Mouse (Mus musculus) right cerebral cortex, postnatal 36 days (tissue): Measurements from ENCODE around the gene Rnf180.

Experiments
- DNase-seq, 2 experiments: peaks; one replicate each; pipeline ENCODE4 v3.0.0; 2022; ENCODE audit warnings: low spot score in 2 of 2, mixed read lengths in 1 of 2

Gene Rnf180

DNA sequence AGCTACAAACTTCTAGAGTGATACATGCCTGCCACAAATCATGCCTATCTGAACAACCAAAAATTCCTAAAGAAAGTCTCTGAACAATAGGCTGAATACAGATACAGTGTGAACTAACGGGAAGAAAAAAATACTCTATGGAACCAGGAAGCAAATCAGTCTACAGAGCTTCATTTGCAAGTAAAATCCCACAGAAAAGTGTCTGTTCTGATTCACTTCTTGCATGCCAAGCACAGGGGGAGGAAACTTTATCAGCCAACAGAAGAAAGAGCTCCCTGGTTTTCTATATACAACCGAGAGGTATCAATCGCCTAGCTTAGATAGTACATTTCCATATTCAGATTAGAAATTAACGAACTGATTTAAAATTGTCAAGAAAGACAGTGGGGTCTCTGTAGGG, 43.8 kb downstream of the Rnf180 start:
- DNase-seq: no peak

DNA sequence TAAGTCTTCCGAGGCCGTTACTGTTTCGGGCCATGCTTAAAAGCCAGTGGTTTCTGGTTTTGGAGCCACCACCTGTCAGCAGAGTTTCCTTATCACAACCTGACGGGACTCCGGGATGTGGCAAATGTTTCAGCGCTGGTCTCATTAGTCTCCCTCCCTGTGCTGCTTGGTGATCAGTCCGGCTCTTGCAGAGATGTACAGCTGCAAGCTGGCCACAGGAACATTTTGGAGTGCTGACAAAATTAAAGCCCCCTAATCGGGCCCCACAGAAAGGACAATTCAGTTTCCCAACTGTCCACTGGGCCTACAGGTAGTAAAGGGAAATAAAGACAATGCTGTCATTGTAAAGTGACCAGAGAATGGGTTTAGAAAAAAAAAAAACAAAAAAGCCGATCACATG, 44.4 kb downstream of the Rnf180 start:
- no peak for DNase-seq

DNA sequence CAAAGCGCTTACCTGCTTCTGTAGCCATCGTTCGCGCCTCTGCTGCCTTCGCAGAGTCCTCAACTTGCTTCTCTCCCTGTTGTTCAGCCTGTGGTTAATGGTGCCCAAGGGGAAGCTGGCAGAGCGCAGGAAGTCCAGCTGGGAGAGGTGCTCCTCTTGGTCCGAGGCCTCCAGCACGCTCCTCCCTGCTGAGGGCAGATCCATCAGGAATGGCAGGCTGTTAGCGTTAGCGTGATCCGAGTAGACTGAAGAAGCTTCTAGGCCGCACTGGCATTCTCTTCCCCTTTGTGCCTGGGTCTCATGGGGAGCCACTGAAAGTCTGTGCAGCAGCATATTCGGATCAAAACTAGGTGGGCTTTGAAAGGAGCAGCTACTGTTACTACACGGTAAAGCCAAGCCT, 45.0 kb downstream of the Rnf180 start:
- no peak for DNase-seq

DNA sequence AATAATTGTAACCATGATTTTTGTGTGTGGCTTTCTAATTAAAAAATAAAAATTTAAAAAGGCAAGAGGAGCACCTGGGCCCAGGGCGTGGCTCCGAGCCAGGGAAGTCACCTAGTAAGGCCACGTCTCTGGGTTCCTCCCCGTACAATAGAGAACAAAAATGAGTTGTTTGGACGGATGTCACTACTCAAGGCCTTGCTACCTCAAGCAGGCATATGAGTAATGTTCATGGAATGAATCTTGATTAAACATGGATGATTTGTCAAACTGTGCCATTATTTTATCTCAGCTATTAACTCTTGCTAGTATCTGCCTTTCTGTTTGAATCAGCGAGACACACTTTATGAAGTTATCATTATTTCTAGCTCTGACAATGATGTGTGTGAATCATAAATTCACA, 46.9 kb downstream of the Rnf180 start:
- no peak for DNase-seq

DNA sequence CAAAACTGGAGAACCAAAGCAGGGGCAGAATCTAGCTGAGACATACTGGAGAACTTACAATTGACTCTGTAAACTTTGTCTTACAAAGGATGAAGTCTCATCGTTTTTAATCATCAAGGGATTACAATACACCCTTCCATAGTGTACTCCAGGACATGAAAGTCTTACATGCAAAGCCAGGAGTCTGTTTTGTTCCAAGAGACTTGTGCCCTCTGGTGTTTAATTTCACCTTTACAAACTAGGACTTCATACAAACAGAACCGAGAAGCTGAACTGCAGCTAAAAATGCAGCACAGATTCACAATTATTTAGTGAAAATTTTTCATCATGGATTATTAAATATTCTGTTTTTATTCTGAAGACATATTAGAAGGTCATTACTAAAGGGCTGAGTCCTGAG, 53.8 kb downstream of the Rnf180 start:
- DNase-seq: no peak

DNA sequence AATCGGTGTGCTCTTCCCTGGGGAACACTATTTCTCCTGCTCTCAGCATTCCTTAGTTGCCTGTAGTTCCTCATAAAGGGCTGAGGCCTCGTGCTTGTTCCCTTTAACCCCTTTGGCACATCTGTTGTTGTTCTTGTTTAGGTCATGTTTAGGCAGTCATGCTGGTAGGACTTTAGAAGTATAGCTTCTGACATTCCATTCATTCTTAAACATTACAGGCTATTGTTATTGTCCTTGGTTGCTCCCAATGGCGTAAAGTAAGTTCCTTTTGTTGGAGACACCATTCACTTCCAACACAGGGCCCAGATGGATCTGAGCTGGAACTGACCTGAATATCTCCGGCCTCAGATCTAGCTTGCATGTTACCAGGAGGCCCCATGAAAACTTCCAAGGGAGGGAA, 67.5 kb downstream of the Rnf180 start:
- no peak for DNase-seq

DNA sequence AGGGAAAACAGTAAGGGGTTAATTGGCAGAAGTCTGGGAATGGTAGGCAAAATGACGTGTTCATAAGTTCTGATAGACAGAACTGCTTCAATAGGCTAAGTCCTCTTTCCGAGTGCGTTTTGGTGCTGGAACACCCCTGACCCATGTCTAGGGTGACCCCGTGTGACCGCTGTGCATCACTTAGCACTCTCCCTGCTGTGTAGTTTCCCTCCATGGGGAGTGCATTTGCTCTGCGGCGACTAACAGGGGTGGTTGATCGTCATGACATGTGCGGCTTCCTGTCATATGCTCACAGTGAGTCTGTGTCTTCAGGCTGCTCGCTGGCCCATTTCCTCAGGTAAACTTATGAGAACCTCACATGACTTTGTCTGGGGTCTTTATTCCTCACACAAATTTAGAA, 70.6 kb downstream of the Rnf180 start:
- no peak for DNase-seq

DNA sequence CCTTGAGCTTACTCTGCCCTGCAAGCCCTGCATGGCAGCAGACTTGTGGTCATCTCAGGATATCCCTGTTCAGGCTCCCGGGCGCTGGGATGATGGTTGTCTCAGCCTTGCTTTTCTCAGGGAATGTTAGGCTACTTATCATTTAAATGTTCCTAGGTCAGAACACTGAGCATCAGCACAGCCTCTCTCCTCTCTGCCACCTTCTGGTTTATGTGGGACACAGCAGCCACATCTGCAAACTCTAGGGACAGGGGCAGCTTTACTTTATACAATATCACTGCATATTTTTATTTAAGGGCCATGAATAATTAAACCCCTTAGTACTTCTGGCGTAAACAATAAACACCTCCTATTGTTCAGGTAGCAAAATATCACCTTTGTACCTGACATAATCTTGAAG, 71.5 kb downstream of the Rnf180 start:
- DNase-seq: no peak

DNA sequence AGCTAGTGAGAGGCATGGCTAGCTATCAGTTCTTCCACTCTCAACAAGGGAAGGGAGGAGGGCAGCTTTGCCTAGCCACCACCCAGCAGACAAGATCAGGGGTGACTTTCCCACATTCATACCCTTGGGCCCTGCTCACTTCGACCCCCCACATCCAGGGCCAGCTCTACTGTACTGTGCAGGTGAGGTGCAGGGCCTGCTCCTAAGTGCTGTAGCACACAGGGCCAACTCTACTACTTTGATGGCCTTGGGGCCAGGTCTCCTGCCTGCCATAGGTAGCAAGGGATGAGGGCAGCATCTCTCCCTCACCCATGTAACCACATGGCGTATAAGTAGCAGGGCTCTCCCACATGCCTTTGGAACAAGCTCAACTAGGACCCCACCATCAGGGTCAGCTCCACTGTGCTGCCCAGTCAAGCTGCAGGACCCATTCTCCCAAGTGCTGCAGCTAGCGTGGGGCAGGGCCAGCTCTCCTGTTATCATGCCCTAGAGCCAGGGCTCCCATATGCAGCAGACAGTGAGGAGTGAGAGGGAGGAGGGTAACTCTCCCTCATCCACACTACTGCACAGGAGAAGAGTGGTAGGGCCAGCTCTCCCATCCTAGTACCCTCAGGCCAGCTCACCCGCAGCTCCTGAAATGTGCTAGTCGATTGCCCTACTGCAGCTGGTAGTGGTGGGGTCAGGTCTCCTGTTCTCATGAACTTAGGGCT, 72.4 kb downstream of the Rnf180 start:
- no peak for DNase-seq

DNA sequence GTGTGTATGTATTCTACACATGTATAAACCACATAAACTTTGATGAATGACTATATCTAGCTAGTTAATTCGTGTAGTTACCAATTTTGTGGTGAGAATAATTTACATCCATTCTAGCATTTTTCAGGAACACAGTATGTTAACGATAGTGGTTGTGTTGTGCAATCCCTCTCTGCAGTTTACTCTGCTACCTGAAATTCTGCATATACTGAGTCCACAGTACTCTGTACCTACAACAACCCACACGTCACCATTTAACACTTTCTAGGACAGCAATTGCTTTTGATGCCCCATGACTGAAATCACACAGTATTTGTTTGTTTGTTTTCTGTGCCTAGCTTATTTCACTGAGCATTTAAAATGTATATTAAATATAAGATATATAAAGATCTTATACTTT, 83.9 kb downstream of the Rnf180 start:
- DNase-seq: no peak

DNA sequence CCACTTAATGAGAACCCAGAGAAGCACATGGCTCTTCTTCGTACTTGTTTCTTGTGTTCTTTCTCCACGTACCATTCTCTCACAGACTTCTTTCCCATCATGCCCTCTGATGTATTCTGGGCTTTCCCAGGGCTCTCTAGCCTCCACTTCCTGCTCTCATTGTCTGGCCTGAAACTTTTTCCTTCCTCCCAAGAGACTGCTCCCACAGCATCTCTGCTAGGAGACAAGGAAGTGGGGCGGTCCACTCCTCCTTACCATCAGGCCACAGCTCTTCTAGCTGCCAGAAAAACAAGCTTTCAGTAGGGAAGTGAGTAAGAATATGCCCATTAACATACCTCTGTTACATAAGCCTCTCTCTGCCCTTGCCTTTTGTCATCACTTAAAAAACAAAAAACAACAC, 90.8 kb downstream of the Rnf180 start:
- no peak for DNase-seq

DNA sequence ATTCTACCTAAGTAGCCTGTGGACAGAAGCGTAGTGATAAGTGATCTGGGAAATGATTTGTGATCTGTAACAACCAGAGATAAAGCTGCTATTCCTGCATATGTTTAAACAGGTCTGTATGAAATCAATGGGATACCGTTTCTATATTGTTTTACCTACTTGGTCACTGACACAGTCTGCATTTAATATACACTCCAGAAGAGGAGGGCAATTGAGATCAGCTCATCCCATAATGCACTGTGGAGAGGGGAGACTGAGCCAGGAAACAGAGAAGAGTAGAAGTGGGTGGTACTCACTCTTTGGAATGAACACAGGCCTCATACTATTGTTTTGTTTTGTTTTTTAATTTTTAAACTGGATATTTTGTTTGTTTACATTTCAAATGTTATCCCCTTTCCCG, 96.0 kb downstream of the Rnf180 start:
- no peak for DNase-seq

DNA sequence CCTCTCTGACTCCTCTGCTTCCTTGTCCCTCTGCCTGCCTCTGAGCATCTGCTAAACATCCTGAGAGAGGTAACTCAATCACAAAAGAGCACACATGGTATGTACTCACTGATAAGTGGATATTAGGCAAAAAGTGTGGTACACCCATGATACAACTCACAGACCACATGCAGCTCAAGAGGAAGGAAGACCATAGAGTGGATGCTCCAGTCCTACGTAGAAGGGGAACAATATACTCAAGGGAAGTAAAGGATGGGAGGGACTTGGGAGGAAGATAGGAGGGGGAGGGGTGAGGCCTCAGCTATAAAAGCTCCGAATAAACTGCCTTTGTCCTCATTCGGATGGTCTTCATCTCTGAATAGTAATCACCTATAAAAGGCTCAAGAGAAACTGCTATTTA, 96.6 kb downstream of the Rnf180 start:
- no peak for DNase-seq

DNA sequence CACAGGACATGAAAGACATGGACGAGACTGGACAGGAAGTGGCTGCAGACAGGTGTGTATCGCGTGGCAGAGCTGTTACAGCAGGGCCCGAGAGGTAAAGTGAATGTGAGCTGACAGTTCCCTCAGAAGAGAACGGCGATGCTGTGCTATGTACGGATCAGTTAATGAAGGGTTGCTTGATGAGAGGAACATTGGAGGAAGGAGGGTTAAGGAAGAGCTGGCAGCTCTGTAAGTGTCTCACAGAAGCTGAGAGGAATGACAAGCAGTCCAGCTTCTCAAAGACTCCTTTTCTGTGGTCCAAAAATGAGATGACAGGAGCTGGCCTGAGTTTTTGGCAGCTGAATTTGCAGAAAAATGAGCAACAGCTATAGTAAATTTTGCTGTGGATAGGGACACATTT, 101.0 kb downstream of the Rnf180 start:
- no peak for DNase-seq

DNA sequence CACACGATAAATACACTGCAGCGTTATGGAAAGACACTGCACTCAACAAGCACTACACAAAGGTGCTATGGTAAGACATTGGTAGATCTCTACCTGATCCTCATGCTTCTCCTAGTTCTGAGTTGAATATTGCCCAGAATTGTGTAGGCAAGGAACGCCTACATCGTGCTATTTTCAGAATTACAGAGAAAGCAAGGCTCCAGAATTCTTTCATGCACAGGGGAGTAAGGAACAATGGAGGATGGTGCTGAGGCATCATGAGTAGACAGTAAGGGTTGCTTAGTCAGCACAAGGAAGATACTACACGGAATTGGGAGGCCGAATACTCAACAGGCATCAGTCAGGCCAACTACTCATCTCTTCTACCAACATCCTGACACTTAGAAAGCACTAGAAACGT, 105.9 kb downstream of the Rnf180 start:
- DNase-seq: peak in 1 of 2 experiments; percentile 30

DNA sequence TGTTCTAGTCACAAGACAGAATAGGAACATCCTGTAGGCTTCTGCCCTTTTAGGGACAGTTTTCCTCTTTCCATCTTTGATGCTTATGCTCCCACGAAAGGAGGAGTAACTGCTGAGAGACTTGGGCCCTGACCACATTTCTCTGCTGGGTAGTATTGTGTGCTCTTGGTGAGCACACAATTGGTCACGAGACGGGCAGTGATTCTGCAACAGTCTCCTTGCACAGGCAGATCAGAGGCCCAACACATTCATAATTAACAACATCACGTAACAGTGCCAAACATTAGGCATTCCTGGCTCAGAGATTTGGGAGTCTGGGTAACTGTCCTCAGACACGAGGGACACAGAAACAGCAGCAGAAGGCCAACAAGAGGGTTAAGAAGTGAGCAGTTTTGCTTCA, 113.8 kb downstream of the Rnf180 start:
- no peak for DNase-seq

DNA sequence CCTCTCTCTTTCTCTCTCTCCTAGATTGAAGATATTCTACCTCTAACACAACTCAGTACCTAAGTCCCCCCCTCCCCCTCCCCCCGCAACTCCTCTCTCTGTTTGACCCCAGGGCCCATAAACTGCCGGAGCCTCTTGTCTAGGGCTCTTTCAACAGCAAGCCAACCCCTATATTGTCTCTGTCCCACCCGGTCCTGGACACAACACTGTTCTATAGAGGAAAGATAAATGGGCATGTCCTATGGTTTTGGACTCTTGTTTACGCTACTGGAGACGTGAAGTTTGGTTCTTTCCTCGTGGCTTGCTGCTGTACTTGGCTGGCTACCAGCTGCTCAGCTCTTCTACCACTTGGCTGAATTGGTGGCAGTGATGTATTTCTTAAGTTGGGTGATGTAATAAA, 129.2 kb downstream of the Rnf180 start:
- DNase-seq: no peak

DNA sequence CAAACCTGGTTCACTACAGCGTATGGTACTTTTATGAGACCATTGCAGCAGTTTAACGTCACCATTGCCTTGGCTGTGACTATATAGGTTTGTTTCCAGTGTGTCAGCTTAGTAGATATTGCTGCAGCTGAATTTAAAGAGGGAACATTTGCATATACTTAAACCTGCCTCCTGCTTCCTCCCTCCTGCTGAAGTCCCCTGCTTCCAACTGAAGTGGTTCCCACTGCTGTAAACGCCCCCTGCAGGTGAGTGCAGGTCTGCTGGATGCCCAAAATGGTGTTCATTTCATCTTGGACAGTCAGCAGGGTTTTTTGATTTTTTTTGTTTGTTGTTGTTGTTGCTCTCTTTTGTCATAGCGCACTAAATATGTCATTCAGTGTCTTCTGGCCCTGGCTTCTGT, 140.7 kb downstream of the Rnf180 start:
- no peak for DNase-seq

DNA sequence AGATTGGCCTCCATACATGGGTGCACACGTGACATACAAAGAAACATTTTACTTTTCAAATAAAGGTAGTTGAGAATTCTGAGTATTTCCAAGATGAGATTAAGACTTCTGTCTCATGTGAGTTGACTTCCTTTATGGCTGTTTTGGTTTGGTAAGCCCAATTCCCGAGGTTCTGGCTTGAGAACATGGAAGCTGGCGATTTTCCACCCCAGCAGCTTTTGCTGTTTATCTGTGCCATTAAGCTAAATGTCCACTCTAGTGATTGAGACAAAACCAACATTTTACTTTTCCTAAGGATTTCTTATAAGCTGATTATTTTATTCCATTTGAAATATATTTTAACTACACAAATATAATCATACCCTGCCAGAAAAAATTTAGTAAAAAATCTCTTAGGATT, 144.6 kb downstream of the Rnf180 start:
- no peak for DNase-seq

DNA sequence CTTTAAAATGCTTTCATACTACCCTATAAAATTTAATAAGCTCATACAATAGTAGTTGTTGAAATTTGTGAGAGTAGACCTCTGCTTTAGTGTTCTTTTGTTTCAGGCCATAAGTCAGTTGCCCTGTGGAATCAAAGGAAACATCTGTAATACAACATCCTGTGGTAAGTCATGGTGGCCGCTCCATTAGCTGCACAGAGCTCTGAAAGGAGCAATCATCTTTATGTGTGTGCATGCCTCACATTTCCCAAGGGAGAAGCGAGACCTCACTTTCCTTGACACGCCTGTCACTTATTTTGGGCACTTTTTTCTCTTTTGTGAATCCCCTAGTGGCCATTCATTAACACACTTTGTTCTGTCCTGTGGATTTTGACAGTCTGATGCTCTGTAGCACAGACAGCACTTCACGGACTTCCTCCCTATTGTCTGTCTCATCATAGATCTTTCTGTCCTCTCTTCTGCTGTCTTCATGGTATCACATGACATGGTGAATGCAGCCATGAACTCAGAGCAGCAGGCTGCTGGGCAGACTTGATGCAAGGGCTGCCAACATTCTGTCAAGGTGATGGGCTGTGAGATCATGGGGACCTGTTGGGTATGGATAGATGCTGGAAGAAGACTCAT, 146.7 kb downstream of the Rnf180 start:
- DNase-seq: no peak

DNA sequence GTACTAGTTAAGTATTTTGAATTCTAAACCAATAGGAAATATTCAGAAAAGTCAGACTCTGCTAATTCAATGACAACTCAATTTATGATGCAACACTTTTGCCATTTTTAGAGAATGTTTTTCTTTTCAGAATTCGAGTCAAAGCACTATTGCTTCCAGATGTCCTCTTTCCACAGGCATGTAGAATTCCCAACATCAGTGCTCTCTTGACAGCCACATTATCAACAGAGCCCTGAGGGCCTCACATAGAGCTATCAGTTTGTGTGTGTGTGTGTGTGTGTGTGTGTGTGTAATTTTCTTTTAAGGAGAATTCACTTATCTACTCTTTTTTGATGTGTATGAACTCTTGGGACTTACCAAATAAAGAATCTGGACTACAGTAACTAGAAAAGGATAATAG, 147.8 kb downstream of the Rnf180 start:
- no peak for DNase-seq

DNA sequence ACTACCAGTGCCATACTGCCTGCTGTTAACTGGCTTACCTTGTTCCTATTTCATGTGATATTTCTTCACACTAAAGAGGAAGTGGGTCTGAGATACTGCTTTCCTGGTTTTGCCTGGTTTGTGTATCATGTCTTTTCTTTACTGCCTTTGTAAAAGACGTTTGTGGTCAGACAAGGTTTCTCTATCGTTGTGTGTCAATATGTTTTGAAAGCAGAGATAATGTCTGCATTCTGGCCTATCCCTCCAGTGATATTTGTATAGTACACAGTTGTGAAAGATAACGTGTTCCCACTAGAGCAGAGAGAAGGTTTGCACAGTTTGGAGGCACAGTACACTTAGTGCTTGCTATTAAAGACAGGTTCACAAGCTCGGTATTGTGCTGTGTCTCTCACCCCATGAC, 154.7 kb downstream of the Rnf180 start:
- no peak for DNase-seq

DNA sequence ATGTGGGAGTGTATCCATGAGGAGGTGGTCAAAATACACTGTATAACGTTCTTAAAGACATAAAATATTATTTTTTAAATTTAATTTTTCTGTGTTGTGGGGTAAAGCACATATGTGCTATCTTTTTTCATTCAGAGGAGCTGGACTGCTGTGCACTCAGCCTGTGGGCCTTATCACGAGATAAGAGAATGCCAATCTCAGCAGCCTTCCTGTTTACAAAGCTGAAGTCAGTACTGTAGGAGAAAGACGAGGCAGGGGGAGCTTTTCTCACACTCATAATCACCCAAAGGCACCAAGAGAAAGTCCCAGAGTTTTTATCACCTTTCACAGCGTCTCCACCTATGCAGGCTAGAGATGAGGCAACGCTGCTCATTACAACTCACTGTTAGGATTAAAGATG, 160.2 kb downstream of the Rnf180 start:
- DNase-seq: no peak

DNA sequence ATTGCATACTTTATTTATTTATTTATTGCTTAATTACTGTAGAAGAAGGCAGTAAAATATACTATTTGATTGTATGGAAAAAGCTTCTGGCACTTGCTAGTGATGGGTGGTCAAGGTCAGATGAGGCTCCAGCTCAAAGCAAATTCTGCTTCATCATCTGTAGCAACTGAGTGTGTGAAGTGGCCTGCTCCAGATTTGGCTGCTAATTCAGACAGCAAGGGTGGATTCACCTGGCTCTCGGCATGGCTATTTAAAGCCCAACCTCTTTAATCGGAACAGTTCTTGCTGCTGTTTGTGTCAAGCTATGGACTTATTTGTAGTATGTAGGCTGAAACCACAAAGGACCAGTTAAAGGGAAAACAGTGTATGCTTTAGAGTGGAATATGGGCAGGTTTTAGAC, 161.8 kb downstream of the Rnf180 start:
- no peak for DNase-seq
